Mouse (Mus musculus) spleen, adult 2 months (tissue): ENCODE results near the gene Slc36a3.

ENCODE experiments used
- CTCF ChIP-seq: fragments of 200-500 bp; IDR thresholded peaks from 2 replicates; pipeline ENCODE4 v1.5.1; 2011; ENCODE audit warnings: mild to moderate bottlenecking, inconsistent platforms; ENCODE audit not compliant: insufficient read depth, insufficient read length, insufficient replicate concordance; ENCODE audit errors: extremely low read depth
- POLR2A ChIP-seq: fragments of 200-500 bp; IDR thresholded peaks from 2 replicates; pipeline ENCODE4 v1.6.1; 2011; ENCODE audit warnings: low read depth, low read length, inconsistent platforms

- TF ChIP-seq POLR2A (no peak), CTCF (no peak)
These were observed 14.2 kb upstream of the Slc36a3 start for GRCm38 (mm10) chr11:55165748-55166147.
